ENCODE assay signal across 8 mouse cellular contexts in the genomic region with DNA sequence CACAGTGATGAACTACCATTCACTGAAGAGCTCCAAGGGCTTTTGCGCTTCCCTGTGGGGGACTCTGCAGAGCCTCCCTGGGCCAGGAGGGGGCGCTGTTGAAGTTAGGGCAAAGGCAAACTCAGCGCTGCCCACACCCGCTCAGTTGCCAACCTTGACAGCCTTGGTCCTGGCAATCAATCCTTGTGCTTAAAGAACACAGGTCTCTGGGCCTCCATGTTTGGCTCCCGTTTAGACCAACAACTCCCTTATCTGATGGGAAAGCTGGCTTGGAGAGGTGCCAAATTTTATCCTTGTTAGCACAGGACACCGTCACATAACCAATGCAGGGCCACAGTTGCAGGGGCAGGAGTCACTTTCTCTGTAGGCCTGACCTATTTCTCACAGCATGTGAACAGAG. TPM values are rescaled to one million over a fixed set of nuclear protein-coding genes. Genes with fewer than 3 reads are reported as not detected.
A peak's percentile ranks its signal among the peaks of the same experiment; 100 is the strongest.
DNase-seq lines count a peak whose midpoint lies in the region; ATAC-seq and TF ChIP-seq lines count a peak whose summit lies in the region.
"Had no signal": no experiment of that assay in that cellular context is flagged by ENCODE, and none has a peak within 500 bp of the region (broad histone marks: within the 10 kb centered on the region; RNA-seq: fewer than 3 reads in every experiment).

No protein-coding gene starts in this region.

- ATAC-seq in lung, embryonic 14.5 days (ENCODE audit: insufficient read depth): no peak
- ATAC-seq in megakaryocyte-erythroid progenitor cell, adult 5-6 weeks (replicated peaks; ENCODE audit: low FRiP score, low TSS enrichment, poor library complexity, severe bottlenecking): no peak
- ATAC-seq in hindbrain, embryonic 16.5 days: no peak

- peak; percentile 54 for DNase-seq in right cerebral cortex, postnatal 4 days
- no peak for DNase-seq in right cerebral cortex, adult 2 months (ENCODE audit: low spot score in 2 of 2)
- DNase-seq in gonadal fat pad, adult 2 months (ENCODE audit: low read depth): peak; percentile 52
- DNase-seq in lung, embryonic 14.5 days: peak; percentile 62
- no peak for DNase-seq in frontal cortex, postnatal 36 days (ENCODE audit: low spot score in 2 of 2)

- H3K9ac ChIP-seq in lung, embryonic 14.5 days: no peak overlapping the region
- H3K9ac ChIP-seq in hindbrain, embryonic 16.5 days (ENCODE audit: low read depth, low read length): no peak overlapping the region

- peak; percentile 60 for TF ChIP-seq CTCF in lung, embryonic 14.5 days (IDR thresholded peaks at IDR 0.05; ENCODE audit: low read depth)

- no peak overlapping the region for H3K4me3 ChIP-seq in lung, embryonic 14.5 days (ENCODE audit: low read depth, low read length)
- H3K4me3 ChIP-seq in hindbrain, embryonic 16.5 days (ENCODE audit: low read length): no peak overlapping the region

- H3K27me3 ChIP-seq in lung, embryonic 14.5 days (ENCODE audit: insufficient read depth, low read length): peaks cover 34% of the 10 kb centered on the region
- peaks cover 26% of the 10 kb centered on the region for H3K27me3 ChIP-seq in hindbrain, embryonic 16.5 days (replicated peaks; ENCODE audit: control insufficient read depth, insufficient read depth, low read length)

- no peaks in the 10 kb centered on the region for H3K36me3 ChIP-seq in lung, embryonic 14.5 days (ENCODE audit: insufficient read depth)
- no peaks in the 10 kb centered on the region for H3K36me3 ChIP-seq in hindbrain, embryonic 16.5 days (ENCODE audit: control insufficient read depth, insufficient read depth, low read length)

- no peaks in the 10 kb centered on the region for H3K9me3 ChIP-seq in lung, embryonic 14.5 days (ENCODE audit: low read depth, low read length)
- H3K9me3 ChIP-seq in hindbrain, embryonic 16.5 days (ENCODE audit: control insufficient read depth, low read length): no peaks in the 10 kb centered on the region

- no peak overlapping the region for H3K27ac ChIP-seq in lung, embryonic 14.5 days (ENCODE audit: low read depth)
- no peak overlapping the region for H3K27ac ChIP-seq in hindbrain, embryonic 16.5 days (ENCODE audit: low read depth, low read length)

- 44% methylated on average over 6 of the region's 6 CpGs for WGBS in lung, embryonic 14.5 days
- 65% methylated on average over 6 of the region's 6 CpGs for WGBS in hindbrain, embryonic 16.5 days

- H3K4me2 ChIP-seq in lung, embryonic 14.5 days: no peak overlapping the region
- no peak overlapping the region for H3K4me2 ChIP-seq in hindbrain, embryonic 16.5 days (ENCODE audit: low read length)

- peaks cover 8% of the 10 kb centered on the region for H3K4me1 ChIP-seq in lung, embryonic 14.5 days (ENCODE audit: insufficient read depth)
- H3K4me1 ChIP-seq in hindbrain, embryonic 16.5 days (ENCODE audit: control insufficient read depth, insufficient read depth, low read depth, low read length): peaks cover 9% of the 10 kb centered on the region

RNA-seq across cellular contexts. Expression of gene Gm45623, which starts 2.2 kb away (rescaled TPM):
- polyA plus RNA-seq in gonadal fat pad, adult 2 months (2012; rRNA removed): 0.11 TPM in 1 of 2 replicates, not detected in the other
- 4.6 and 5.0 TPM in 2 replicates for polyA plus RNA-seq in lung, embryonic 14.5 days (2014; fragmentation: Nextera tagmentation; extraction: Ambion mirVana)
- not detected in 2 replicates for total RNA-seq in megakaryocyte-erythroid progenitor cell, adult 5-6 weeks (2014; fragmentation: Nextera tagmentation)
- total RNA-seq in megakaryocyte-erythroid progenitor cell, adult 5-6 weeks (2017): not detected in 2 replicates
- 2.5 and 2.8 TPM in 2 replicates for polyA plus RNA-seq in hindbrain, embryonic 16.5 days (2015; fragmentation: Nextera tagmentation; extraction: Ambion mirVana)
- total RNA-seq: common myeloid progenitor, adult 5-6 weeks had no signal

RNA-seq across cellular contexts. Expression of gene Smad5, which starts 53.1 kb away (rescaled TPM):
- polyA plus RNA-seq in gonadal fat pad, adult 2 months (2012; rRNA removed): 25.8 and 31.7 TPM in 2 replicates
- 59.2 and 62.0 TPM in 2 replicates for polyA plus RNA-seq in lung, embryonic 14.5 days (2014; fragmentation: Nextera tagmentation; extraction: Ambion mirVana)
- 27.7 and 28.8 TPM in 2 replicates for total RNA-seq in megakaryocyte-erythroid progenitor cell, adult 5-6 weeks (2014; fragmentation: Nextera tagmentation)
- 22.7 and 23.9 TPM in 2 replicates for total RNA-seq in megakaryocyte-erythroid progenitor cell, adult 5-6 weeks (2017)
- 17.2 and 21.3 TPM in 2 replicates for polyA plus RNA-seq in hindbrain, embryonic 16.5 days (2015; fragmentation: Nextera tagmentation; extraction: Ambion mirVana)

Comparison
In these comparisons a context has a peak if more than half of its experiments do, and no peak if none do; other contexts are left out.
1. DNase-seq: peak in right cerebral cortex, postnatal 4 days (single experiment), gonadal fat pad, adult 2 months (single experiment) and lung, embryonic 14.5 days (single experiment); none in right cerebral cortex, adult 2 months (0 of 2) and frontal cortex, postnatal 36 days (0 of 2).